Mouse (Mus musculus) left cerebral cortex, adult 18-20 months (tissue): Measurements from ENCODE around the gene Sh3d19. TPM values are rescaled to one million over a fixed set of nuclear protein-coding genes. Genes with fewer than 3 reads are reported as not detected.

Experiments
- DNase-seq, 2 experiments: peaks; one replicate each; pipeline ENCODE4 v3.0.0; 2021 to 2022; ENCODE audit warnings: low spot score in 2 of 2, mixed read lengths in 1 of 2
- total RNA-seq, 2 experiments: library from RNA; stranded (reverse); gene quantifications; 2 replicates each; pipeline ENCODE4 v1.2.3; 2021

Gene Sh3d19
- total RNA-seq, 2 experiments from 2014 or later = 13.4 to 14.1 TPM

GRCm38 (mm10) chr3:86025341-86026137 lies 54.6 kb downstream of the Sh3d19 start:
- DNase-seq = no peak

GRCm38 (mm10) chr3:86028658-86029375 lies 57.9 kb downstream of the Sh3d19 start:
- DNase-seq = no peak

DNA sequence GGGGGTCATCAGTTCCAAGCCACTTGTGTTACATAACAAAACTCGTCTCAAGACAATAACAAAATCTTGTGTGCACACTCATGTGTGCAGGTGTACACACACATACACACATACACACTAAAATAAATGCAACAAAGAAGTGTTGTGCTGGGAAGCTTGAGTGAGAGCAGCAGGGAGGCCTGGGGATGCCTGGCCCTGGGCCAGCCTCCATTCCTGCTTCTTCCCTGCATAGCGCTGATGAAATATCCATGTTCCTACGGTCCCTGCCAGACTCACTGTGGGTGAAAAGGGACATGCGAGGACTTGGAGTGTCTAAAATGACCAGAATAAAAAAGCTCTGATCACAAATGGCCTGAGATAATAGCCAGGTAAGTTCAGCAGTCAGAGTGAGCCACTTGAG lies 59.7 kb downstream of the Sh3d19 start:
- DNase-seq = no peak

DNA sequence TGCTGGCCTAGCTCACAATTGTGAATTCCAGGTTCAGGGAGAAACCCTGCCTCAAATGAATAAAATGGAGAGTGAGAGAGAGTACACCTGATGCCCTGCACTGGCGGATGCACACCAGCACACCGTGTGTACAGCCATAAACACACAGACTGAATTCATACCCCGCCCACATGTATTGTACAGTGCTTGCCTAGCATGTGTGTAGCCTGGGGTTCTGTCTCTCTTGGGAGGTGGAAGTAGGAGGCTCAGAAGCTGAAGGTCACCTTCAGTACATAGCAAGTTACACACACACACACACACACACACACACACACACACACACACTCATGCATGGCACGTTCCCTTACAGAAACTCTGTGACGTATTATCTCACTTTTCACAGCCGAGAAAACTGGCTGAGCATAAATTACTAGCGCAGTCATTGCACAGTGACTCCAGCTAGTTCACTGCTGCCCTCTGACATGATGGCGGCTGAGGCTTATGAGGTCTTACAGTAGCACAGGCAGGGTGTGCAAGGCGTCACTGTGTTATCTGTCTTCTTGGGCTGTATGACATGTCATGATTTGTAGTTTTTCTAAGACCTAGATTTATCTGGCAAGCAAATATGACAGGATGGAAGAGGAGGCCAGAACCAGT lies 62.7 kb downstream of the Sh3d19 start:
- no peak for DNase-seq

DNA sequence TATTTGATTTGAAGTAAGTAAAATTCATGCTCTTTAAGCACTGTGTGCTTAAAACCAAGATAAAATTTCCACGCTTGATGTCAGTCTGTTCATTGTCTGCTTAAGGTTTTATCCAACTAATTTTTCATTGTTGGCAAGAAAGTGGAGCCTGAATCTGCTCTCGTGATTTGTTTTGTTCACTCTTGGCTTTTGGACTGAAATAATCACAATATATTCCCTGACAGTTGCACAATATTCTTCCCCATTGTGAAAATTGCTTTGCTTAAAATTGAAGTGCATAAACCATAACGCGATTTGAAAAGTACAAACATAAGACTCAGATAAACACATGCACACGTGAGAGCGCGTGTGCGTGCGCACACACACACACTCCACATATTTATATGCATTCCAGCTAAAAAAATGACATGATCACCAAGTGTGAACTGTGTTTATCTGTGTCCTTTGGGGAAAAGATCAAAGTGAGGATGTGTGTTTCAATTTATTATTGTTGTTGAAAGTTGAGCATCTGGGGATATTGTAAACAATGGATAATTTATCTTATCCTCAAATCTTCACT lies 67.1 kb downstream of the Sh3d19 start:
- no peak for DNase-seq

DNA sequence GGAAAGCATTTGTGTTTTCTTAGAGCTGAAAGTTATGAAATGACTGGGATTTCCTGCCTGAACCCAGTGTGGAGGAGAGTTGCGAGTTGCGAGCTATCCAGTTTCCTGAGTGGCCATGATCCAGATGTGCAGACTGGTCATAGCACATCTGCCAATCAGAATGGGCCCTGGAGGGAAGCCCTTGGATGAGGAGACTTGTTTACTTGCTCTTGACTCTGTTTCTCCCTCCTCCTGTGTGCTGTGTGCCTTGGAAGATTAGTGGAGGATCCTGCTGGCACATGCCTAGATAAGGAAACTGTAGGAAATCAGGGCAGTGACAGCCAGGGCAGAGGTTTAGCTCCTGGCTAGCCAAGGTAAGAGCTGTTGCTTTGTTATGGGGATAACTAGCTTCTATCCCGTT lies 67.7 kb downstream of the Sh3d19 start:
- no peak for DNase-seq

DNA sequence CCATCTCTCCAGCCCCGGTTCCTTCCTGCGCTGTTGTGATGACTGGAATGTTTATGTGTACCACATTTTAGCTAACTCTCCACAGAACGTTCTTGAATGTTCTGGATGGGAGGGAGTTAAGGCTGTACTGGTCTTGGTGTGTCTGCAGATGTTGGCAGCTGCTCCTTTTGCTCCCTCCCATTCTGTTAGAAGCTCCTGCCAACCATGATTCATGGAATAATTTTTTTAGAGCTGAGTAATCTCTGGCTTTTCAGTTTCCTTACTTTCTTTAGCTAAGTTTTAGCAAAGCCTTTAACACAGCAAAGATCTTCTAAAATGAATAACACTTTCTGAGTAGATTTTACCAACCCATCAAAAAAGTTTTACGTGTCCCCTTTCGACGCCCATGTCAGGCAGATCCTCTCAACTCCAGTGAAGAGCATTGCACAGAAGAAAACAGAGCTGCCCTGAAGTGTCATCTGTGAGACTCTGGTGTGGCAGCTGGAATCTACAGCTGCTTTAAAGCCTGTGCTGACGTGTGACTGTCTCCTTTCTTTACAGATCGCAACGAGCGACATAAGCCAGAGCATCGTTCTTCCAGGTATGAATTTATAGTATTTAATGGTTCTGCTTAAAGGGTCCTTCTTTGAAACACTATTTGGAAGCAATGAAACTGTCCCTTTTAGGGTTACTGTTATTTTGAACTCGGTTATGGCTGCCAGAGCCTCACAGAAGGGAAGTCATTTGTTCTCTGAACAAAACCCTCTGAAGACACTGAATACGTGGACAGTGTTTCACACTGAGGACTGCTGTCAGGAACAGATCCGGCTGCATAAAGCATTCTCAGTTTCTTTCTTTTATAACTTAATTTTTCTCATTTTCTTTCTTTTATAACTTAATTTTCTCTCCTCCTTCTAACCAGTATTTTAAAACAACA lies 69.6 kb downstream of the Sh3d19 start:
- no peak for DNase-seq

DNA sequence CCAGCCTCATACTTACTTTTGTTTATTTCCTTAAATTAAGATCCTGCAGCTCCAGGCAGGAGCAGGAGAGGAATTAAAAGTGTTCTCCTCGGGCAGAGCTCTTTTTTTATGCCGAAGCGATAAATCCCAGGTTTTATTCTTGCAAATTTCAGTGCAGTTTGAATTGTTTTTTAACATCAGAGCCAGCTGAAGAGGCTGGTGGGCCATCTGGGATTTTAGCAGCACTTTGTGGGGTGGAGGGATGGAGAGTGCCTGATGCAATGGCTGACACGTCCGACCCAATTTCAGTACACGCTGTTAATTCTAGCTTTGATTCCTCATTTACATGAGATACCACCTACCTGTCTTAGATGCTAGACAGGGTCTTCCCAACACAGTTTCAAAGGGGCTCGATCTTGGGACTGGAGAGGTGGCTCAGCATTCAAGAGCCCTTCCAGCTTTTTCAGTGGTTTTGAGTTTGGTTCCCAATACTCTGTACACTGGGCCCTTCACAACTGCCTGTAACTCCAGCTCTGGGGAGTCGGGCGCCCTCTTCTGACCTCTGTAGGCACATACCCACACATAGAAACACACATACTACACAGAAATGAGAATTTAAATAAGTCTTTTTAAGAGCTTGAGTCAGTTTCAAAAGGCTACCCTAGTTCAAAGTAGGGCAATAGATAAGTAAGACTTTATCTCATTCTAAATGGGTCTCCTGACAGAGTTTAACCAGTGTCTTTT lies 76.9 kb downstream of the Sh3d19 start:
- DNase-seq = no peak

DNA sequence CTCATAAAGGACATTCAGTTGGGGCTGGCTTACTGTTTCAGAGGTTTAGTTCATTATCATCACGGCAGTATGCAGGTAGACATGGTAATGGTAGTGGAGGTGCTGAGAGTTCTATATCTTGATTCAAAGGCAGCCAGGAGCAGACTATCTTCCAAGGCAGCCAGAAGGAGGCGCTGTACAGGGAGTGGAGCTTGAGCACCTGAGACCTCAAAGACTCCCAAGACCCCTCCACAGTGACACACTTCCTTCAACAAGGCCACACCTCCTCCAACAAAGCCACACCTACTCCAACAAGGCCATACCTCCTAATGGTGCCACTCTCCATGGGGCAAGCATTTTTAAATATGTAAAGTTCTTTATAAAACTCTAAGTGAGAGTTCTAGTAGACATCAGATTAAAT lies 78.1 kb downstream of the Sh3d19 start:
- DNase-seq = no peak

GRCm38 (mm10) chr3:86056678-86057077 lies 85.8 kb downstream of the Sh3d19 start:
- no peak for DNase-seq

- no peak for DNase-seq
Observed at GRCm38 (mm10) chr3:86057436-86058095, 86.7 kb downstream of the Sh3d19 start.

DNA sequence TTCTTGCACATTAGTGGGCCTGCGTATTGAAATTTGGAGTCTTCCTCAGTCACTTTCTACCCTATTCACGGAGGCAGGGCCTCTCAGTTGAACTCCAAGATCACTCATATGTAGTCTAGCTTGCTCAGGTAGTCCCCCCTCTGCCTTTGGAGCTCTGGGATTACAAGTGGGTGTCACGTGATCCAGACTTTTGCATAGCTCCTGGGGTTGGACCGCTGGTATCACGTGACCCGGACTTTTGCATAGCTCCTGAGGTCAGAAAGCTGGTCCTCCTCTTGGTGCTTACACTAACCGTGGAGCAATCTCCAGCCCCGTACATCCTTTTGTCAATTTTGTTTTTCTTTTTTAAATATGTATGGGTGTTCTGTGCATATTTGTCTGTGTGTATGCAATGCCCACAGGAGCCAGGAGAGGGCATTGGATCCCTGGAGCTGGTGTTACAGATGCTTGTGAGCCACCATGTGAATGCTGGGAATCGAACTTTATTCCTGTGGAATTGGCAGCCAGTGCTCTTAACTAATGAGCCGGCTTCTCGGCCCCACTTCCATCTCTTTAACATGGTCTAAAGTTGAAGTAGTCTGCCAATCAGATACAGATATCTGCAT lies 98.8 kb downstream of the Sh3d19 start:
- no peak for DNase-seq

DNA sequence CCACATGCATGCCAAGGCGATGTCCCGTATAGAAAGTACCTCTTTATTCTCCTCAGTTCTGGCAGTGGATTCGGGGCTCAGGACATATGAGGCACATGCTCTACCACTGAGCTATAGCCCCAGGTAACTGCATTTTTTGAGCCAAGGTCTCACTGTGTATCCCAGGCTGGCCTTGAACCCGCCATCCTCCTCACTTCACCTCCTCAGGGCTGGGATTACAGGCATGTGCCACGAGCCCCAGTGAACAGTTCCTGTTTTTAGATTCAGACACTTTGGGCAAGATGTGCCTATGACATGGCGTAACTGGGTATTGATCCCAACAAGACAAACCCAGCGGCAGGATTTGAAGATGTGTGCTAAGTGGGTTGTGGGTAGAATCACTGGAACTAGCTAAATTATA lies 99.9 kb downstream of the Sh3d19 start:
- no peak for DNase-seq

- no peak for DNase-seq
Observed at GRCm38 (mm10) chr3:86072066-86072465, 101.2 kb downstream of the Sh3d19 start.

DNA sequence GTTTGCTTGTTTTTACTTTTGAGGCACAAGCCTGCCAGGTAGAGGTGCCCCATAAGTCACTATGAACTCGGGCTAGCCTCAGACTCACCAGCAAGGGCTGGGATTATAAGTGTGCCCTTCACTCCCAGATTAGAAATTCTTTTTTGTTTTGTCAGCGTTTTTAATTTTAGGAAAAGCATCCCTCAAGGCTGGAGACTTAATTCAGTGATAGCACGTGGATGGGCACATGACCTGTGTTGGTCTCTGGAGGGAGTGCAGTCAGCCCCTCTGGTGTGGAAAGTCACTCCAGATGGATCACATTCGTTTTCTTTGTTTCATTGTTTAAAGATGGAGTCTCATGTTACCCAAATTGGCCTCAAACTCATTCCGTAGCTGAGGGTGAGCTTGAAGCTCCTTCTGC lies 102.0 kb downstream of the Sh3d19 start:
- no peak for DNase-seq

DNA sequence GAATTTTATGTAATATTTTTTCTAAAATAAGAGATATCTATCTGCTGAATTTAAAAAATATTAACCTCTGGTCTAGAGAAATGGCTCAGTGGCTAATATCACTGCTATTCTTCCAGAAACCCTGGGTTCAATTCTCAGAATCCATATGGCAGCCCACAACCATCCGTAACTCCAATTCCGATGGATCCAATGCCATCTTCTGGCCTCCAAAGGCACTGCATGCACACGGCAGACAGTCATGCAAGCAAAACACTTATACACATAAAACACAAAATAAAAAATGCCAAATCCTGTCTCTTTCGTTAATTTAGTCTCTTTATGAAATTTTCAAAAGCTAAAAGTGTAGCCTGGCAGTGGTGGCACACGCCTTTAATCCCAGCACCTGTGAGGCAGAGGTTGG lies 104.7 kb downstream of the Sh3d19 start:
- DNase-seq = no peak

DNA sequence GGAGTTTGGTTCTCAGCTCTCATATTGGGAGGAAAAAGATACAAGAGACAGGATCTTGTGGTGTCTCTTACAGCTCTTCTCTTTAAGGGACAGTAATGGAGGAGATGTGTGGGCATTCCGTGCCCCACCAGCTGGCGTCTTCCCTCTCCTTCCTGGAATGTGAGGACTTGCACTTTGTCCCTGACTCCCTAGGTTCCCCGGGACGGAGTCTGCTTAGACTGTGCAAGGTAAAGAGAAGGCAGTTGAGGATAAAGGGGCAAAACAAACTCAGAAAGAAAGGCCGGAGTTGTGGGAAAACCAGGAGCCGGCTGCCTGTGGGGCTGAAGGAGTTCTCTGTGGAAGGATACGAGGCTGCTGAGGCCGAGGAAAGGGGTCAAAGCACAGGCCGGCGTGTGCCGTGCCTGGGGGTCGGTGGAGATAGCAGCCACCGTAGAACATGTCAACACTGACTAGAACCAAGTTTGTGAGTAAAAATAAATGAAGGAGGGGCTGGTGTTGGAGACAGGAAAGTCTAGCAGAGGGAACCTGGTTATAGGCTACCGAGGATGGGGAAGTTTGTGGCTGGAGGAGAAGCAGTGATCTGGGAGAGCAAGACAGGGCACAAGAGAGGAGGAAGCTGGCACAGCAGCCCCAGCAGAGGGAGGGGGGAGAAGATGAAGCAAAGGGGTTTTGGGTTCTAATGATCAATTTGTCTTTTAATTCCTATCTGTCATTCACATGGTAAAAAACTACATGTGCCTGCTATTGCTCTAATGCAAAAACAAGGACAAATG lies 105.8 kb downstream of the Sh3d19 start:
- DNase-seq = no peak

- no peak for DNase-seq
Observed at GRCm38 (mm10) chr3:86083051-86083450, 112.1 kb downstream of the Sh3d19 start.
